Mouse (Mus musculus) thymus, postnatal 25 days (tissue): ENCODE measurements around the gene Stat5b.

ENCODE experiments used
- DNase-seq: peaks from one replicate; pipeline ENCODE4 v3.0.0; 2022

Gene Stat5b

GRCm38 (mm10) chr11:100850038-100850777 is at the start of gene Stat5b:
Gene Stat5b (minus strand): TSS chr11:100850724.
- peak; percentile 94 for DNase-seq

- DNase-seq: peak; percentile 39
Observed at GRCm38 (mm10) chr11:100898441-100899199, 48.1 kb upstream of the Stat5b start.

GRCm38 (mm10) chr11:100897294-100898231 is 47.0 kb upstream of the Stat5b start:
- DNase-seq: peak; percentile 67

GRCm38 (mm10) chr11:100896078-100896477 is 45.6 kb upstream of the Stat5b start:
- DNase-seq: no peak

GRCm38 (mm10) chr11:100894146-100894918 is 43.8 kb upstream of the Stat5b start:
- no peak for DNase-seq

- peak; percentile 93 for DNase-seq
Observed at GRCm38 (mm10) chr11:100893482-100893881, 43.0 kb upstream of the Stat5b start.

- DNase-seq: no peak
Observed at GRCm38 (mm10) chr11:100892435-100892834, 41.9 kb upstream of the Stat5b start.

GRCm38 (mm10) chr11:100891256-100892123 is 41.0 kb upstream of the Stat5b start:
- peak; percentile 80 for DNase-seq

- no peak for DNase-seq
Observed at GRCm38 (mm10) chr11:100890481-100890880, 40.0 kb upstream of the Stat5b start.

GRCm38 (mm10) chr11:100888348-100888820 is 37.9 kb upstream of the Stat5b start:
- no peak for DNase-seq

- no peak for DNase-seq
Observed at GRCm38 (mm10) chr11:100887764-100888163, 37.2 kb upstream of the Stat5b start.

GRCm38 (mm10) chr11:100887236-100887635 is 36.7 kb upstream of the Stat5b start:
- no peak for DNase-seq

- DNase-seq: no peak
Observed at GRCm38 (mm10) chr11:100886188-100886740, 35.7 kb upstream of the Stat5b start.

GRCm38 (mm10) chr11:100885472-100885871 is 34.9 kb upstream of the Stat5b start:
- DNase-seq: no peak

- DNase-seq: no peak
Observed at GRCm38 (mm10) chr11:100883640-100884039, 33.1 kb upstream of the Stat5b start.

GRCm38 (mm10) chr11:100879321-100880078 is 29.0 kb upstream of the Stat5b start:
- no peak for DNase-seq

- no peak for DNase-seq
Observed at GRCm38 (mm10) chr11:100875761-100876160, 25.2 kb upstream of the Stat5b start.

GRCm38 (mm10) chr11:100870968-100871350 is 20.4 kb upstream of the Stat5b start:
- DNase-seq: peak; percentile 67

- no peak for DNase-seq
Observed at GRCm38 (mm10) chr11:100870256-100870967, 19.9 kb upstream of the Stat5b start.
